Mouse (Mus musculus): ENCODE measurements at regions not wholly inside any gene's neighbourhood (a gene's known extent, or its start where the extent isn't known, plus 50 kb on each side); places are given as distances from the start of the nearest gene placed in this dataset.
A peak's percentile ranks its signal among the peaks of the same experiment; 100 is the strongest.

DNA sequence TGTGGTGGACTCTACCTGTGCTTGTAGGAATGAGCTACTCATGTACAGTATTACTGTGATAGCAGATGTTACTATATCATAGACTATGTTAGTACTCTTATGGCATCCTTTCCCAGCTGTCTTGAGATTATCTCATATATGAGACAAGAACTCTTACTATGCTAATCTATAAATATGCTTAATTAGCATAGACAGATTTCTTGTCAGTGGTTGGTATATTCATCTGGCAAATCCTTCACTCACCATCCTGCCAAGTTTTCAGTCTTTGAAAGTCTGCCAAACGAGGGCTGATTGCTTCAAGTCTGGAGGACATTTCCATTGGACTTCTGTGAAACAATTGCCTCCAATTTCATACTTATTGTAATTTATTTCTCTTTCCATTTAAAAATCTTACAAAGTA, 323.4 kb upstream of the Tle1 start:
- intact Hi-C loops (cut with DNase I) = no loop called here
- peak; percentile 27 to 88 for DNase-seq (ENCODE audit: low spot score in 2 of 2)

DNA sequence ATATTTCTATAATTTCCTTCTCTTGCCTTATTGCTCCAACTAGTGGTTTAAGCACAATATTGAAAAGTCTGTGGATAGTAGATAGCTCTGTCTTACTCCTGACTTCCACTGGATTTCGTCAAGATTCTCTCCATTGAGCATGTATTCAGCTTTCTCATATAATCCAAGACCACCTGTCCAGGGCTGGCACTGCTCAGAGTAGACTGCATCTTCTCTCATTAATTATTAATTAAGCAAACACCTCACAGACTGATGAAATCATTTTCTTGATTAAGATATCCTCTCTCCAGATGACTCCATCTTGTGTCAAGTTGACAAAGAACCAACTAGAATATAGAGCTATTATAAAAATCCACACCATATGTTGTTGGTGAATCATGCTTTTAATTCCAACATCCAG, 310.5 kb upstream of the Tle1 start:
- DNase-seq (ENCODE audit: low spot score in 2 of 2) = no peak
- intact Hi-C loops (cut with DNase I) = no loop called here

DNA sequence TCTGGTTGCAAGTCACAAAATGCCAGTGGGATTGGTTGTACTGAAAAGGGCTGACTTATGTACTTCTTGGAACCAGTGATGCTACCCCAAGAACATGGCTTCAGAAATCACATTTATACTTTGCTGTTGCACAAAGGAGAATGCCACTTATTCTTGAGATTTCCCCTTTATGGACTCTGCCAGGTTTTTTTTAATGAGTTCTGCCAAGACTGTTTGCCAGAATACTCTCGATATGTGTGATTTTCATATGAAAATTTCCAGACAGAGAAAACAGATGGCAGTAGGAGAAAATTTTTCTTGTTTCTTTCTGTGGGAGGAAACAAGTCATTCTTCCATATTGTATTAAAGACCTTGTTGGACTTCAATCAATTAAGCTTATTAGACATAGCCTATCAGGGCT, 281.0 kb upstream of the Tle1 start:
- intact Hi-C loops (cut with DNase I) = no loop called here
- no peak for DNase-seq (ENCODE audit: low spot score in 2 of 2)

DNA sequence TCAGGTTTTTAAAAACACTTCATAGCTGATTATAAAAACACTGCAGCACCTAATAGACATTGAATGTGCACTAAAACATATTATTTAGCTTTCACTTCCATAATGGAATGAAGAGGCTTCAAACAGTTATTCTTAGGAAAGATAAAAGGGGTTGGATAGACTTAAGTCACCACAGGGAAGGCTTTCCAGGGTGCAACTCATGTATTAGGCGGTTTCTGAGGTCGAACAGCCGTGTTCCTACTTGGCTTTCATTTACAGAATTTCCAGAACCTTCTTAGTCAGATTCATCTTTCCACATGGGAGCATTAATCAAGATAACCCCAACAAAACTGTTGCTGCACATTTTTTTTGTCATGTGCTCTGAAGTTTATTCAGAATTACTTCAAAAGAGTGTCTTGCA, 279.8 kb upstream of the Tle1 start:
- DNase-seq (ENCODE audit: low spot score in 2 of 2) = no peak
- intact Hi-C loops (cut with DNase I) = no loop called here

DNA sequence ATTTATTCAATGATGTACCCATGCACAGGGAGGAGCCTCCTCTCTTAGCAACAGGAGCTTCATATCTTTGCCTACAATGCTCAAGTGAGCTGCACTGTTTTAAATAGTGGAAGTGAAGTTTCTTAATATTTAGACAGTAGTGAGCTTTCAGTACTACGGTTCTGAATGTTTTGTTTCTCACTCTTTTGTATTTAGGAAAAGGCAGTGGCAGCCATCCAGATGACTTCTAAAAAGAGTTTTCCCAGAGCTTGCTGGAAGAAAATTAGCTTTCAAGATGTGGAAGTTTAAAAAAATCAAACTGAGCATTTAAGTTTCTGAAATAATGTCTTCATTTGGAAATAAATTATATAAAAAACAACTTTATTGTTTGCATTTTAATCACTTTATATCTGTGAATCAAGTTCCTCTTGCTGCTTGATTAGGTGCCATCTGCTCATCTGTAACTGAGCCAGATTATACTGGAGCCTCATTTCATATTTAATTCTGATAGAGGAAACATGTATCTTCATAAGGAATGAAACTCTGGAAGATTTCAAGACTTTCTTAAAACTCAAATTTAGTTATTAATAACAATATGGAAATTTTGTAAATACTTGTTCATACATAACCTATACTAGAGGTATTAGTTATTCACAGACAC, 268.6 kb upstream of the Tle1 start:
- intact Hi-C loops (cut with DNase I) = no loop called here
- DNase-seq (ENCODE audit: low spot score in 2 of 2) = peak; percentile 12 to 36

DNA sequence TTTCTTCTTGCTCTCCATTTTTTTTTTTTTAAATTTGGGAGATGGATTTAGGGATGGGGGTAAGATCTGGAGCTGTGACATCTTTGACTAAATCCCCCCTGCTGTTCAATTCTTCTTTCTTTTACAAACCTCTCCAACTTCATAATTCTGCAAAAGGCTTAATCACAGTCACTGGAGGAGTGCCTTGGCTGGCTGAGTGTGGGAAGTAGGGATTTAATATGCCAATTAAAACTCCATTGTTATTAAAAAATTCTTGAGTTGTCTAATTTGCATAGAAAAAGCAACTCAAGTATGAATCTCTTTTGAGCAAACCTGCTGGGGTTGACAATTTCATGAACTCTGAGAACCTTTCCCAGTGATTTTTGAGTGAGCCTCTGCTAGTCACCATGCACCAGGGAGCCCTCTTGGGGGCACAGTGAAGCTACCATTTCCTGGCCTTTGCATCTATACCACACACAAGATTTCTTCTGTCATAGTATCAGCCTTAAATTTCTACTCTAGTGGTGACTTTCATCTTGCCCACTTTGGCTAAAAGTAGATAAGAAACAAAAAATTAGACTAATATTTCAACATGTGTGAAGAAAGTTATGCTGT, 243.6 kb upstream of the Tle1 start:
- DNase-seq (ENCODE audit: low spot score in 2 of 2) = no peak
- intact Hi-C loops (cut with DNase I) = no loop called here

DNA sequence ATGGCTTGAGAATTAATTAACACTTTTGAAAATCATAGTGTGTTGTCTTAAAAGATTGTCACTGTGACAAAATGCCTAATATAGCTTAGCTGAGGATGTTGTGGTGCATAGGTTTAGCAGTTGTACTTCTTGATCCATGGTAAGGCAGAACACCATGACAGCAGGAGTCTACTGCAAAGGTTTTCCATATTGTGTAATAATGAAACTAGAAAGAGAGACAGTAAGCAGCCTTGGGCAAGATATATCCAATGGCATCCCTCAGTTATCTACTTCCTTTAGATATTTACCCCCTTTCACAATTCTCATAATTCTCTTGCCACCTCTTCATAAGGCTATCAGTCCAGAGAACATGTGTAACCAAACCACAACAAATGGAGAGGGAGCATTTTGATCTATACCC, 236.6 kb upstream of the Tle1 start:
- no peak for DNase-seq (ENCODE audit: low spot score in 2 of 2)
- intact Hi-C loops (cut with DNase I) = no loop called here

DNA sequence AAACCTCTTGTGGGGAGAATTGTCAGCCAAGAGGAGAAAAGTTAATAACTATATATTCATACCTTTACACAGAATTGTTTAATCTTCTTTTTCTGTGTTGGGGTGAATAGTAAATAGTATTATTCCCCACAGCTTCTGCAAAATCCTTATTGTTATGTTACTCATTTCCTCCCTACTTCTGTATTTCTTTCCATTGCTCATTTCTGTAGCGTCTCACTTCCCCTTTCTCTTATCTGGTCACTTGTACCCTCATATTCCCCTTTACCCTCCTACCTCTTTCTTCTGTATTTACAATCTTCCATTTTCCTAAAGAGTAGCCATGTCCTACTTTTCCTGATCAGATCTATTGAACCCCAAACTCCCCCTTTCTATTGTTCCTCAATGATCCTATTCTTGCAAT, 224.6 kb upstream of the Tle1 start:
- DNase-seq (ENCODE audit: low spot score in 2 of 2) = no peak
- intact Hi-C loops (cut with DNase I) = no loop called here

DNA sequence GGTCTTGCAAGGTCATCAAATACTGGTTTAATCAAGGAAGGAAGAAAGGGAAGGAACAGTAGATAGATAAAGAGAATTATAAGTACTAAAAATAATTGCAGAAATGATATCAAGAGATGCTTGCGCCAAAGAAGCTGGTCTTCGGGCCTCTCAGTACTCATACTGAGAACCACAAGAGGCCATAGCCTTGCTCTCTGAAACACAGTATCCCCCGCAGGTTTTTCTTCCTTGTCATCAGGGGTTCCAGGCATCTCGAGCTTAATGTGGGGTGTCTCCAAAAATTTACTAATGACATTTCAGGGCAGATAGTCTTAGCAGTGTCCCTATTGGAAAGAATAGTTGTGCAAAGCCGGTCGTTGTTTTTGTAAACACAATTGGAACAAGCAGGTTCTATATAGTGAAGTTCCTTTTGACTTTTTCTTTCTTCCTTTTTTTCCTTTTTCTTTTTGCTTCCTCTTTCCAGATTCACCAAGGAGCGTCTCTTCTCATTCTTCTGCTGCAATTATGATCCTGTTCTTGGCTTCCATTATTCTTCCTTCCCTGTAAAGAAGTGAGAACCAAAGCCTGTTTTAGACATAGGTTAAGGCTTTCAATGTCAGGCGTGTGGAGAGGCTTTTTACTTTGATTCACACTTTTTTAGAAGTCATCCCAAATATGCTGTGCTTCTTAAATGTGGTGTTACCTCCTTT, 211.5 kb upstream of the Tle1 start:
- DNase-seq (ENCODE audit: low spot score in 2 of 2) = no peak
- intact Hi-C loops (cut with DNase I) = no loop called here

DNA sequence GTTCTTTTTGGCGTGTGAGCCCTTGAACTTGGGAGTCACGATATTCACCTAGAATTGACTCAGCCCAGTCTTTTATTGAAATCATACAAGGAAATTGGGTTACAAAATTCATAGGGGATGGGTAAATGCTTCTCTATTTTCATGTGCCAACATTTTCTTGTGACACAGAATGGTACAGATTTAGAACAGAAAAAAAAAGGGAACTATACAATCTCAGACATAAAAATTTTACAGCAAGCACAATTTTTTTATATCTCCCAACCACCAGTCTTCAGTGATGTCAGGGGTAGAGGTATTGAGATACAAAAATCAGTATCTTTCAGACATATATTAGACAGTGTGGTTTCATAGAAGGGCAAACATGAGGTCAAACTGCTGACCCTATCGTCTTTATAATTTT, 210.6 kb upstream of the Tle1 start:
- intact Hi-C loops (cut with DNase I) = no loop called here
- peak in 1 of 2 experiments; percentile 23 for DNase-seq (ENCODE audit: low spot score in 2 of 2)

DNA sequence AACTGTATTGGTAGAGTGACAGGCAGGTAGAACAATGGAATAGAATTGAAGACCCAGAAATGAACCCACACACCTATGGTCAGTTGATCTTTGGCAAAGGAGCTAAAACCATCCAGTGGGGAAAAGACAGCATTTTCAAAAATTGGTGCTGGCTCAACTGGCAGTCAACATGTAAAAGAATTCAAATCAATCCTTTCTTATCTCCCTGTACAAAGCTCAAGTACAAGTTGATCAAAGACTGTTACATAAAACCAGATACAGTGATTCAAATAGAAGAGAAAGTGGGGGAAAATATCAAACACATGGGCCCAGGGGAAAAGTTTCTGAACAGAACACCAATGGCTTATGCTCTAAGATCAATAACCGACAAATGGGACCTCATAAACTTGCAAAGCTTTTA, 200.0 kb upstream of the Tle1 start:
- no peak for DNase-seq (ENCODE audit: low spot score in 2 of 2)
- intact Hi-C loops (cut with DNase I) = no loop called here

DNA sequence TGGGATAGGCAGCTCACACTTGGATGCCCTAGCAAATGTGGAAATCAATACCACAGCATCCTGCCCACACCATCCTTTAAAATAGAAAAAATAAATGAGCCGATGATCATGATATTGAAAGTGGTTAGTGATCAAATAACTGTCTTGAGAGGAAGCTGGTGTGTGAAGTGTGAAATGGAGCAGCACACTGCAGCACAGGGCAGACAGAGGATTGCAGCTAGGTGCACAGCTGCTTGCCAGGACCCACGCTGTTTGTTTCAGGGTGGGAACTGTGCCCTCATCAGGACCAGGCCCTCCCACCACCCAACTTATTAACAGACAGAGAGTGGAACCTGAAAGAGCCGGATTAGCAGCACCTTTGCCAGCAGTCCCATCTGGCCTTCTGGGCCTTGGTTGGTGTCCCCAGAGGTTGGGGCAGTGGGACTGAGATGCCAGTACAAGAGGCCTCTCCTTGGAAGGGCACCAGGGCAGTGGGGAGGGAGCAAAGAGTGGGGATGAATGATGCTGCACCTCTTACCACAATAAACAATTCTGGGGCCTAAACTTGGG, 191.2 kb upstream of the Tle1 start:
- intact Hi-C loops (cut with DNase I) = no loop called here
- no peak for DNase-seq (ENCODE audit: low spot score in 2 of 2)

DNA sequence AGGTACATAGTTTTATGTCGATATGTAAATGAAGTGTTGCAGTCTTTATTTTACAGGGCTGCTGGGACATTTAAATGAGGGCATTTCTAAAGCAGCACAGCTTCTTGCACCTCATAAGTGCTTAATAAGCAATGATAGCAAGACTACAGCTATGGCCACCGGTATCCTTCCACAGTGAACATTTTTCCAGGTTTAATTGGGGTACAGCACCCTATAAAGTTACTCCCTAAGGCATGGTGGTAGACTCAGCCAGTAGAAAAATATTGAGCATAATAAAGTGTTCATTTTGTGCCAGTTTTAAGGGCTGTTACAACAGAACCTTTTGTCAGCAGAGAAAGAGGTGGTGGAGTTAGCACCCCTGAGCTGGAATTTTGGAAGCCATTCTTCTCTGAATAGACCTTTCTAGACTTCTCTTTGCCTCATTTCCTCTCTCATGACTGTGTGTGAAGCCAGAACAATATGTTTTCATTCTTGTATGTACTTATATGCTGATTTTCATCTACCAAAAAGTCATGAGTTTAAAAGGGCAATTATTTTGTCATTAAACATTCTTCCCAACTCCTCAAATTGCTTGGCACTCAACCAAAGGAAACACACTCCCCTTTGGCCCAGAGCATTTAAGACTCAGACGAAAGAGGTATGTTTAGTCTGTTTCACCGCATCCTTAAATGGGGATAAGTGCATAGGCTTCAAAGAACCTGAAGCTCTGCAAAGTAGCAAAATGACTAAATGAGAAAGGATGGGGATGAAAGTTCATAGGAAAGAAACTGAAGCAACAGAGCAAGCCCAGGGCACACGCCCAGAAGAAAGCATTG, 189.3 kb upstream of the Tle1 start:
- DNase-seq (ENCODE audit: low spot score in 2 of 2) = no peak
- intact Hi-C loops (cut with DNase I) = no loop called here

DNA sequence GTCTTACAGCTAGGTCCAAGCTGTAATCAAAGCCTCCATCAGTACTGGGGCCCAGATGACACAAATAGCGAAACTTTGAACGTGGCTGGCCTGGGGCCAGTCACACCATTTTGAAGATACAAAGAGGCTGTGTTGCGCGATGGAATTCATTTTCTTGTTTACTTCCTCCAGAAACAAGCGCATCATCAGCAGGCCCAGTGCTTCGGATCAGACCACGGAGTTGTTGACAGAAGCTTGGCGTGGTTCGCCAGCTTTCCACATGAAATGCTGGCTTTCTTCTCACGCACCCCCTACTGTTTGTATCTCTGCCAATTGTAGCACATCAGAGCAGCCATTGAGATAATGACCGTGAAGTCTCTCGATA, 184.2 kb upstream of the Tle1 start:
- intact Hi-C loops (cut with DNase I) = loop anchor here (2.0 kb wide), 1 partner anchor 184 kb away; the partner anchor contains the start of gene Tle1
- DNase-seq (ENCODE audit: low spot score in 2 of 2) = peak; percentile 57 to 85

DNA sequence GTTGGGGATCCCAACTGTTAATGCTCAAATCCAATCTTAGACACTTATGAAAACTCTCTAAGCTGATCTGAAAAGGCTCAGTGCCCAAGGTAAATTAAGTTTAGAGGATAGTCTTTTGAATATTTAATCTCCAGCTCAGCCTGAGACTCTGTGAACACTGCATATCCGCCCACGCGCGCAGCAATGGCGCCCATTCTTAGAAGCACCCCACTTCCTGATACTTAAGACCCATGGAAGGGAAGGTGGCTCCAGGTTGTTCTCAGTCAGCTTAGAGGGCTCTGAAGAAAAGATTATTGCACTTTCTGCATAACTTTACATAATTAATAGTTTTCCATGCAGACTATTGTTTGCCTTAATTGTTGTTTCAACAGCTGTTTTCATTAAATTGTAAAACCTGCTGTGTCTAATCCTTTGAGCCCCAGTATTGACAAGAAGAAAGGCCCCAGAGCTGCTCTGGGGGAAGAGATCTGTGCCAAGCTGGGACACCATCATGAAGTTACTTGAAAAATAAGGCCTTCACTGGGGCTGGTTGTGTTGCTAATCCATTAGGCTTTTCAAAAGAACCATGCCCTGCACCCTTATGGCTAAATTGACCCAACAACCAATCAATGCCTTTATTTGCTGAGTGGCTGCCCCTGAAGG, 183.7 kb upstream of the Tle1 start:
- intact Hi-C loops (cut with DNase I) = loop anchor here (2.0 kb wide), 1 partner anchor 184 kb away; the partner anchor contains the start of gene Tle1

DNA sequence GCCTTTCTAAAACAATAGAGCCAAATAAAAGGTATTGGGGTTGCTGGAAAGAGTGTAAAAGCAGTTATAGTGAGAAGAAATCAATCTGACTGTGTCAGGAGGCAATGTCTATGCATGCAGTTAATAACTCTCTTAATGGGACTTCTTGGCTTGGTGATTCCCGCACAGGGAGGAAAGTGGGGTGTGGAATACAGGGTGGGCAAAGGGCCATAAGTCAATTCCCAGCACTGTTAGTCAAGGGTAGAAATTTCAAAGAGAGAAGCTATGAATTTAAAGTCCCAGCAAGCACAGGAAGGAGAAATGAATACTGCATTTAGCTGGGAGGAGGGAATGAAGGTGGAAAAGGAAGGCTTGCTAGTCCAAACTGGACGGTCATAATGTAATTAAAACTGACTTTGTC, 183.0 kb upstream of the Tle1 start:
- no peak for DNase-seq (ENCODE audit: low spot score in 2 of 2)
- intact Hi-C loops (cut with DNase I) = loop anchor here (2.0 kb wide), 1 partner anchor 183 kb away; the partner anchor contains the start of gene Tle1

More for the DNA sequence above, 183.7 kb upstream of the Tle1 start:
- DNase-seq (ENCODE audit: low spot score in 2 of 2) = no peak

DNA sequence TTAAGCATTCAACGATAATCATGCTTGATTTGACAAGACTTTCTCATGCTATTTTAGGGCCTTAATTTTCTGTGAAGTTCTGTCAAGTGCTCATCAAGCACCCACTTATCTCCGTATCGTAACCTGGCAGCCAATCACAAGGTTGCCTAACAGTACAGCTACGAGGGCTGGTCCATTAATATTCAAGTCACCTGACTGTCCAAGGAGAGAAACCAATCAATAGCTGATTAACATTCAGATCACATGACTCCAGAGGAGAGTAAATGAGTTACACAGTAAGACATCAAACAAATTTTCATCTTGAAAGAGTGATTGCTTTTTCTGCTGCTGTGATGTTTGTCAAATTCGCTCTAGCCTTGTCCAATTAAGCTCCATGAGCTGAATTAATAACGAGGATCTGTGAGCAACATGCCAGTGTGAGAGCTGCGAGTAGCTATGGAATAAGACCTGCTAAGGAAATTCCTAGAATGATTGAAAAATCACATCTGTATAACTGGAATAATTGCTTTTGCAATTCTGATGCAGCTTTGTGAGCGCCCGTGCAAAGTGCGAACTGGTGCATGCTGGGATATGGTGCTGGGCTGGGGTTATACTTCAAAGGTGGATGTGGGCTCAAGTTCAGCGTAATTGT, 181.9 kb upstream of the Tle1 start:
- DNase-seq (ENCODE audit: low spot score in 2 of 2) = no peak
- intact Hi-C loops (cut with DNase I) = no loop called here

DNA sequence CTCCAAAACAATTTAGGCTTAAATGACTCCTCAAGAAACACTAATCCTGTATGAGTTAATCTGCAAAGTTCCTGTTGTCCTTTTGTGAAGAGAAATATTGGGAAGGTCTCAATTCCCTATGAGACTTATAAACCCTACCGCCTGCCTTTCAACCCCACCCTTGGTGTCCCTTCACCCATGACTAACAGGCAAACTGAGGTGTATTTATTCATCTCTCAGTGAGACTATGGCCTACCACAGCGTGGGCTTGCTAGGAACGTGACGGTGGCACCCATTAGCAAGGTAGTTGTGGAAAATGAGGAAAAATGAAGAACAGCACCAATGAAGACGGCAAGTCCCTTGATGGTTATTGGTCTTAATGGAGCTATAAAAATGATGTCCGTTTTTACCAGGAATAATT, 181.0 kb upstream of the Tle1 start:
- no peak for DNase-seq (ENCODE audit: low spot score in 2 of 2)
- intact Hi-C loops (cut with DNase I) = no loop called here

DNA sequence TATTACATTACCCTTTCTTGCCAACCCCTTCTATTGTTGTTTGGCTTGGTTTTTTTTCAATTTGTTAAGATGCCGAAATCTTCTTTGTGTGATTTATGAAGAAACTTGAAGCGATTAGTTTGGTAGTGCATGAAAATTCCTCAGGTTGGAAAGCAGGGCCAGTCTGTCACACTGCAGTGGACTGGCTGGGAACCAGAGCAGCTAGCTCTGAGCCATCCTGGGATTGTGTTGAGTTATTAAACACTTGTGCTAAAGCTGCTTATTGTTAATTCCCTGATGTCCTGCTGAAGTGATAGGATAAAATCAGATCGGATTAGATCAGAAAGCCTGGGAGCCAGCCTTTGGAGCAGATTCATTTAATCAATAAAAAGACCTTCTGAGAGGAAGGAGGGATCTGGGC, 180.4 kb upstream of the Tle1 start:
- no peak for DNase-seq (ENCODE audit: low spot score in 2 of 2)
- intact Hi-C loops (cut with DNase I) = no loop called here
